Mouse (Mus musculus): ENCODE measurements around the gene Prps2. TPM values are rescaled to one million over a fixed set of nuclear protein-coding genes. Genes with fewer than 3 reads are reported as not detected.

Prps2 gene
- polyA plus RNA-seq (2014; fragmentation: Illumina TruSeq; extraction: RNeasy Lipid Tissue Mini Kit (QIAGEN cat#74804); ENCODE audit: low read depth, low replicate concordance): 12.9 TPM

GRCm38 (mm10) chrX:167382047-167382853 lies at the start of gene Prps2:
Gene Prps2, minus strand, starts transcription at chrX:167382749.

GRCm38 (mm10) chrX:167330399-167330798 lies 52.1 kb downstream of the Prps2 start, which contains the start of gene Tlr7:
Gene Tlr7, minus strand, starts transcription at chrX:167330558.

Other genes with a start within 250 kb of the Prps2 start
- 718 TPM for gene Tmsb4x, start 173.4 kb downstream of the Prps2 start, polyA plus RNA-seq (2014; fragmentation: Illumina TruSeq; extraction: RNeasy Lipid Tissue Mini Kit (QIAGEN cat#74804); ENCODE audit: low read depth, low replicate concordance)
- 0.71 TPM for gene Tlr8, start 118.4 kb downstream of the Prps2 start, polyA plus RNA-seq (2014; fragmentation: Illumina TruSeq; extraction: RNeasy Lipid Tissue Mini Kit (QIAGEN cat#74804); ENCODE audit: low read depth, low replicate concordance)
- 1.9 TPM for gene Tlr7, start 52.2 kb downstream of the Prps2 start, polyA plus RNA-seq (2014; fragmentation: Illumina TruSeq; extraction: RNeasy Lipid Tissue Mini Kit (QIAGEN cat#74804); ENCODE audit: low read depth, low replicate concordance)